Mouse (Mus musculus): ENCODE measurements at regions not wholly inside any gene's neighbourhood (a gene's known extent, or its start where the extent isn't known, plus 50 kb on each side); places are given as distances from the start of the nearest gene placed in this dataset.
A peak's percentile ranks its signal among the peaks of the same experiment; 100 is the strongest.

DNA sequence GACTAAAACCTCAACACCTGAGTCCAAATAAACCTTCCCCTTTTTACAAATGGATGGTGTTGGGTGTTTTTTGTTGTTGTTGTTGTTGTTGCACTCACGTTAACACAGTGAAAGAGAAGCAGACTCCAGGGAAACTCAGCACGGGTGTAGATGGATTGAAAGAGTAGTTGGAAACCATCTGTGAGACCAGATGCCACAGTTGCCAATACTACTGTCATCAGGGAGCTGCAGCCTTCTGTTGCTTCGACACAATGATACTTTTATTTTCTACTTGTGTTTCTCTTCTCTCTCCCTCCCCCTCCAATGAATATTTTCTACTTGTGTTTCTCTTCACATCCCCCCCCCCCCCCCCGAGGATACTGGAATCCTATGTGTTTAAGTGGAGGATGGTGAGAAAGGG lies 382.7 kb downstream of the Fam84a start:
- no peak overlapping the region for H3K27ac ChIP-seq (ENCODE audit: insufficient read depth, low read length)
- no peak overlapping the region for H3K4me3 ChIP-seq (ENCODE audit: insufficient read depth, low read length)
- H3K4me1 ChIP-seq (ENCODE audit: control insufficient read depth, insufficient read depth, low read length) = no peaks in the 10 kb centered on the region
- TF ChIP-seq POLR2A (IDR thresholded peaks at IDR 0.05; ENCODE audit: extremely low read depth, insufficient read depth, low read length) (no peak), CTCF (IDR thresholded peaks at IDR 0.05; ENCODE audit: extremely low read depth, insufficient read depth, low read length) (no peak)

DNA sequence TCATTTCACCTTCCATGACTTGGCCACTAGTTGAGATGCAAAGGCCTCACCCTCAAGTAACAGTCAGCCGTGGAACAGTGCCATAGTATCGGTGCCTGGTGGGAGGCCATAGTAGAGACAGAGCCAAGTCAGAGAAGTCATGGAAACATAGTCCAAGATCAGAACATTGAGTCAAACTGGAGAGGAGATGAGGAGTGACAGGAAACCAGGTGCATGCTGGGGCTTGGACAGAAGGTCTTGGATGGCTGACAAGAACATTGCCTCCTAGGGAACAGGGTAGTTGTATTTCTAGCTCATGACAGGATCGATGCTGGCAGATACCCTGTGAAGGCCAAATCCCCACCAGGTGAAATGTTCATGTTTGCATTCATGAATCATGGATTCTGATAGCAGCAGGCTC lies 385.4 kb downstream of the Fam84a start:
- TF ChIP-seq POLR2A (IDR thresholded peaks at IDR 0.05; ENCODE audit: extremely low read depth, insufficient read depth, low read length) = no peak
- TF ChIP-seq CTCF (IDR thresholded peaks at IDR 0.05; ENCODE audit: extremely low read depth, insufficient read depth, low read length) = no peak
- no peaks in the 10 kb centered on the region for H3K4me1 ChIP-seq (ENCODE audit: control insufficient read depth, insufficient read depth, low read length)
- H3K27ac ChIP-seq (ENCODE audit: insufficient read depth, low read length) = no peak overlapping the region
- H3K4me3 ChIP-seq (ENCODE audit: insufficient read depth, low read length) = no peak overlapping the region

DNA sequence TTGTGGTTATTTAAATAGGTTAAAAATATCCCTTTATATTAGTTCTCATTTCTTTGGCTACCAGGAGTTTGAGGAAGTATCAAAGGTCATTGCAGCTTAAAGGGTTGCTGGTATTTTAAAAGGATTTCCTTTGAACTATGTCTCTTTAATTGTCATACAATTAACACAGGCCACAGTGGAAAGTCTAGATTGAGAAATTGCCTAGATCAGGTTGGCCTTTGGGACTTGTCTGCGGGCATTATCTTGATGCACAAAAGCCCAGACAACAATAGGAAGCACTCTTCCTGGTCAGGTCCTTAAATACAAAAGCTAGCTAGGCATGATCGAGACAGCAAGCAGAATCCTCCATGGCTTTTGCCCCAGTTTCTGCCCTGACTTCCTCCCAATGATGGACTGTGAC lies 398.0 kb downstream of the Fam84a start:
- TF ChIP-seq CTCF (IDR thresholded peaks at IDR 0.05; ENCODE audit: extremely low read depth, insufficient read depth, low read length) (no peak), POLR2A (IDR thresholded peaks at IDR 0.05; ENCODE audit: extremely low read depth, insufficient read depth, low read length) (no peak)
- no peaks in the 10 kb centered on the region for H3K4me1 ChIP-seq (ENCODE audit: control insufficient read depth, insufficient read depth, low read length)
- no peak overlapping the region for H3K27ac ChIP-seq (ENCODE audit: insufficient read depth, low read length)
- no peak overlapping the region for H3K4me3 ChIP-seq (ENCODE audit: insufficient read depth, low read length)

DNA sequence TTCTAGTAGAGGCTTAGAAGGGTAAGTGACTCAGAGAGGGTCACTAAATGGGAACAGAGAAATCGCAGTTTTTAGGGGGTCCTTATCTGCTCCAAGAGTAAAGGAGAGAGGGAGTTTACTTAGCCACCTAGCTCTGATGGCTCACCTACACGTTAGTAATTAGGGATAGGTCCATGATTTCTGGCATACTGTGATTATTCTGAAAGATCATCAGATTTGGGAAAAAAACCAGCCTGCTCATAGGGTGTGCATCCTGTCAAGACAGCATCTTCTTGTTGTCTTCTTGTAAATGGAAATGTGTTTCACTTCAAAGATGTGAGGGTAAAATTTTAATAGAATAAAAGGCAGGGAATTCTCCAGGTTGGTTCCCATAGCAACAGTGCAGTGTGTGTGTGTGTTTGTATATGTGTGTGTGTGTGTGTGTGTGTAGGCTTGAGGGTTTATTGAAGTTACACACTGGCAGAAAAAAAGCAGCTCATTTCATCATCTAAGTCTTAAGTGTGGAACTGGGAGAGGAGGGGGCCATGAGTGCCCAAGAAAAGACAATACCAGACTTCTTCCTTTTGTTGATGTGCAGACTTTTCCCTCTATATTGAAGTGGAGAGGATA lies 407.4 kb downstream of the Fam84a start:
- TF ChIP-seq POLR2A (IDR thresholded peaks at IDR 0.05; ENCODE audit: extremely low read depth, insufficient read depth, low read length) = no peak
- TF ChIP-seq CTCF (IDR thresholded peaks at IDR 0.05; ENCODE audit: extremely low read depth, insufficient read depth, low read length) = no peak
- H3K4me1 ChIP-seq (ENCODE audit: control insufficient read depth, insufficient read depth, low read length) = no peaks in the 10 kb centered on the region
- no peak overlapping the region for H3K4me3 ChIP-seq (ENCODE audit: insufficient read depth, low read length)
- no peak overlapping the region for H3K27ac ChIP-seq (ENCODE audit: insufficient read depth, low read length)

DNA sequence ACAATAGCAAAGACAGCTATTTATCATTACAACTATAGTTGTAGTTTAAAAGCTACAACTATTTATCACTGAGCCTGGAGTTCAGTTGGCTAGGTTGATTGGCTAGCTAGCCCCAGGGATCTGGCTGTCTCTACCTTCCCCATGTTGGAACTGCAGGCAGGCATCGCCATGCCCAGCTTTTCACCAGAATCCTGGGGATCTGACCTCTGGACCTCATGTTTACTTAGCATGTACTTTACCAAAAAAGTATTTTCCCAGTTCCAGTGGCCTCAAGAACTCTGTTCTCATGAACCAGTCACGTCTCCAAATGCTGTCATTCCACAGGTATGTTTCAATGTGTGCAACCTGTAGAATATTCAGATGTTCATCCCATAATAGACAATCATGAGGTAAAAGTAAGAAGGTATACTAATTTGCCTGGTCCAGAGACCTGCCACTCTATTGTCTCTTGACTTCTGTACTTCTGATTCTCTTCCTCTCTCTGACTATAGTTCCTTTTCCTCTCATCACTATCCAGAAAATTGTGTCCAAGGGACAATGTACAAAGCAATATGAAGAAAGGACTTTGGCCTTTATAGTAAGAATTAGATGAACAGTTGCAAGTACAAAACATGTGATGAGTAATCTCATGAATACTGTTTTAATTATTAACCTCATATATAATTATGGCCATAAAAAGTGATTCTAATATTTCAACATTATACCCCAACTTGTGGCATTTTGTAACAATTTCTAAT lies 421.8 kb downstream of the Fam84a start:
- TF ChIP-seq CTCF (IDR thresholded peaks at IDR 0.05; ENCODE audit: extremely low read depth, insufficient read depth, low read length) (no peak), POLR2A (IDR thresholded peaks at IDR 0.05; ENCODE audit: extremely low read depth, insufficient read depth, low read length) (no peak)
- H3K4me1 ChIP-seq (ENCODE audit: control insufficient read depth, insufficient read depth, low read length) = no peaks in the 10 kb centered on the region
- no peak overlapping the region for H3K4me3 ChIP-seq (ENCODE audit: insufficient read depth, low read length)
- no peak overlapping the region for H3K27ac ChIP-seq (ENCODE audit: insufficient read depth, low read length)

DNA sequence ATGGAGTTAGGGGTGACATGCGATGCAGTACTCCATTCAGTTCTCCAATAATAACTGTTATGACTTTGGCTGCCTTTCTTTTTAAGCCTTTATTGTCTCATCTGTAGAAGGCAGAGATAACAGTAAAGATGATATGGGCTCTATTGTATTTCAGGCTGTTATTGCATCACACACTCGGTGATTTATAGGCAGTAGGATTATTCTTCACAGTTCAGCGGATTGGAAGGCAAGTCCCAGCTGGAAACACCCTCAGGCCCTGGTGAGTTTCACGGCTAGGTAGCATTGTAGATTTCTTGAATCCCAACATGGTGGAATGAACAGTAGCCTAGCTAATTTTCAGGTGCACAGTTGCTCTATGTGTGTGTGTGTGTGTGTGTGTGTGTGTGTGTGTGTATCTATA lies 422.9 kb downstream of the Fam84a start:
- no peak overlapping the region for H3K27ac ChIP-seq (ENCODE audit: insufficient read depth, low read length)
- H3K4me1 ChIP-seq (ENCODE audit: control insufficient read depth, insufficient read depth, low read length) = no peaks in the 10 kb centered on the region
- TF ChIP-seq CTCF (IDR thresholded peaks at IDR 0.05; ENCODE audit: extremely low read depth, insufficient read depth, low read length) = no peak
- TF ChIP-seq POLR2A (IDR thresholded peaks at IDR 0.05; ENCODE audit: extremely low read depth, insufficient read depth, low read length) = no peak
- H3K4me3 ChIP-seq (ENCODE audit: insufficient read depth, low read length) = no peak overlapping the region

DNA sequence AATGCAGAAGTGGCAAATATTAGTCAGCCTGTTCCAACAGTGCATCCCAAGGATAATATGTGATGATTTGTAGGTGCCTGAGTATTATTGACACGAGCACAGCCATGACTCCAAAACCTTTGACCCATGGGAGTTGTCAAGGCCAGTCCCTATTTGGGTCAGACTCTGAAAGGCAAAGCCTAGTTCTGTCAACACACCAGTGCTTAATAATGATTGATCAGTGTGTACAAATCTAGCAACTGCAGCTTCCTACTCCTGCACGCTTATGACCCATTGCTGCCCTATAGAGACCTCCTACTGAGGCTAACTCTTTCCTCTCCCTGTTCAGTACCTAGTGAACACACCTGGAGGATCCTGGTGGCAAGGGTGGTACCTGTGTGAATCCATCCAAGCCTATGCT lies 427.3 kb downstream of the Fam84a start:
- Histone ChIP-seq H3K4me1 (ENCODE audit: control insufficient read depth, insufficient read depth, low read length) (no peaks in the 10 kb centered on the region), H3K4me3 (ENCODE audit: insufficient read depth, low read length) (no peak overlapping the region), H3K27ac (ENCODE audit: insufficient read depth, low read length) (no peak overlapping the region)
- no peak for TF ChIP-seq CTCF (IDR thresholded peaks at IDR 0.05; ENCODE audit: extremely low read depth, insufficient read depth, low read length)
- TF ChIP-seq POLR2A (IDR thresholded peaks at IDR 0.05; ENCODE audit: extremely low read depth, insufficient read depth, low read length) = no peak

DNA sequence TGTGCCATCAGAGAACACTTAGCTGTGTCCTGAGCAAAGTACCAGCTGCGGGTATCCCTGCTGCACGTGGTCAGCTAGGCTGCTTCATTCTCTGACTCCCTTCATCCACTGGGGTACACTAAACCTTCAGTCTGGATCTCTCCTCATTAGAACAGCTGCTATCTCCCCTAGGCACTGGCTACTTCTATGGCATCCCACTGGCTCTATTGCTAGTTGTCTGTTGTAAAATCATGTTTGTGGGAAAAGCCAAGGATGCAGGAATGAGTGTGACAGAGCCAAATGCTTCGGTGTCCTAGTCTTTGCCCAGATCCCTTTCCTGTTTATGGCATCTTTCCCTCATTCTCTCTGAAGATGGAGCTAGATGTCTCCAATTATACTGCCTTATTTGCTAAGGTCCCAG lies 440.9 kb downstream of the Nbas start:
- H3K4me3 ChIP-seq (ENCODE audit: insufficient read depth, low read length) = no peak overlapping the region
- no peak overlapping the region for H3K27ac ChIP-seq (ENCODE audit: insufficient read depth, low read length)
- TF ChIP-seq POLR2A (IDR thresholded peaks at IDR 0.05; ENCODE audit: extremely low read depth, insufficient read depth, low read length) = no peak
- TF ChIP-seq CTCF (IDR thresholded peaks at IDR 0.05; ENCODE audit: extremely low read depth, insufficient read depth, low read length) = no peak
- H3K4me1 ChIP-seq (ENCODE audit: control insufficient read depth, insufficient read depth, low read length) = no peaks in the 10 kb centered on the region; the same call in 1 of the 2 replicates

DNA sequence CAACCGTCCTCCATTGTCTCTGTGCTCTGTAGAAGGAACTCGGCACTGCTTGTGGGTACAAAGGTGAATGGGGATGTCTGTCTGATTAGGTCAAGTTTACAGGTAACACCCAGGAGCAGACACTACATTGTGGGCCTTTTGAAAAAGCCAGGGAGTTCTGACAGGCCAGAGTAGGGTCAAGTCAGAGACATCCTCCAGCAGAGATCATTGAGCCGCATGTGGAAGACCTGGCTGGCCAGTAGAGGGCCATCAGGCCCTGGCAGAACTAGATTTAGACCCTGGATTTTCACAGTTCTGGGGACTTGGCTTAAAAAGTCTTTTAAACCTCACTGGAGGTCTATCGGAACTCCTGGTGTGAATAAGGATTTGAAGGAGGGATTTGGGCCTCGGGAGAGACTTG lies 438.8 kb downstream of the Nbas start:
- no peak for TF ChIP-seq POLR2A (IDR thresholded peaks at IDR 0.05; ENCODE audit: extremely low read depth, insufficient read depth, low read length)
- TF ChIP-seq CTCF (IDR thresholded peaks at IDR 0.05; ENCODE audit: extremely low read depth, insufficient read depth, low read length) = peak; percentile 23; the same call in 1 of the 2 replicates
- H3K4me3 ChIP-seq (ENCODE audit: insufficient read depth, low read length) = no peak overlapping the region
- no peaks in the 10 kb centered on the region; the same call in 1 of the 2 replicates for H3K4me1 ChIP-seq (ENCODE audit: control insufficient read depth, insufficient read depth, low read length)
- no peak overlapping the region for H3K27ac ChIP-seq (ENCODE audit: insufficient read depth, low read length)

DNA sequence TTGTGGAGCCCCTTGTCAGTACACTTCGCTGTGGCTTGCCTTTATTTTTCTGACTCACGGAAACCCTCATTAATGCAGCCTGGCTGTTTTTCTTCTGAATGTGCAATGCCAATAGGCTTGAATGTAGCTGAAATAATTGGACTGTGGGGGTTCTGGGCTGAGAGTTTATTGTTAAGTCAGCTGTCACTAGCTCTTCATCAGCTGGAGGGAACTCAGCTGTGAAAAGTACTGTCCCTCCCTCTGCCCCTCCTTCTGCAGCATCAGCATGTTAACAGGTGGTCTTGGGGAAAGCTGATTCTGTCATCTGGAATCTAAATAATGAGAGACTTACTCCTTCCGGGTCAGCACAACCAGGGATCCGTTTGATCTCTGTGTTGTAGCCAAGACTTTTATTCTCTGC lies 437.6 kb downstream of the Nbas start:
- Histone ChIP-seq H3K4me3 (ENCODE audit: insufficient read depth, low read length) (no peak overlapping the region), H3K4me1 (ENCODE audit: control insufficient read depth, insufficient read depth, low read length) (no peaks in the 10 kb centered on the region; the same call in 1 of the 2 replicates), H3K27ac (ENCODE audit: insufficient read depth, low read length) (no peak overlapping the region)
- TF ChIP-seq POLR2A (IDR thresholded peaks at IDR 0.05; ENCODE audit: extremely low read depth, insufficient read depth, low read length) (no peak), CTCF (IDR thresholded peaks at IDR 0.05; ENCODE audit: extremely low read depth, insufficient read depth, low read length) (no peak)

Data from cortical plate, adult 2 months (tissue).